Mouse (Mus musculus): ENCODE measurements around the gene Gm13691.
"Not testable (repeated sequence)": the region's sequence is repeated elsewhere in the genome, so short reads cannot be mapped to it uniquely, and the experiment has no call there.

- TF ChIP-seq POLR2A (IDR thresholded peaks at IDR 0.05; ENCODE audit: insufficient read length, low read depth); CEBPB (IDR thresholded peaks at IDR 0.05; ENCODE audit: insufficient read depth, poor library complexity, severe bottlenecking); MAX (IDR thresholded peaks at IDR 0.05; ENCODE audit: low read depth); MYOD1 (IDR thresholded peaks at IDR 0.05; ENCODE audit: control insufficient read depth in 1 of 3, insufficient read length in 2 of 3, low read depth in 2 of 3); E2F4 (IDR thresholded peaks at IDR 0.05; ENCODE audit: insufficient read depth); TCF3 (IDR thresholded peaks at IDR 0.05; ENCODE audit: insufficient read length, low read depth): not testable (repeated sequence)
Observed at GRCm38 (mm10) chr2:83978633-83979032, 11.7 kb upstream of the Gm13691 start, which contains the start of gene Gm13694.
